Mouse (Mus musculus) splenic B cell, adult 2 months (primary cell): ENCODE results near the gene Taok3.
"Not testable (repeated sequence)": the region's sequence is repeated elsewhere in the genome, so short reads cannot be mapped to it uniquely, and the experiment has no call there.

Experiments
- DNase-seq: peaks from one replicate; pipeline ENCODE4 v3.0.0-alpha.2; 2011; ENCODE audit warnings: low read depth, low spot score
- H3K27me3 ChIP-seq: 2 replicates; pipeline ENCODE4 v1.6.1; 2012; ENCODE audit warnings: mild to moderate bottlenecking, low read length, moderate library complexity, mixed read lengths; ENCODE audit not compliant: control insufficient read depth, poor library complexity, insufficient read depth, severe bottlenecking
- H3K36me3 ChIP-seq: 2 replicates; pipeline ENCODE4 v1.6.1; 2012; ENCODE audit warnings: mild to moderate bottlenecking, low read length, moderate library complexity, mixed read lengths; ENCODE audit not compliant: control insufficient read depth, poor library complexity, insufficient read depth, severe bottlenecking

Taok3 gene

DNA sequence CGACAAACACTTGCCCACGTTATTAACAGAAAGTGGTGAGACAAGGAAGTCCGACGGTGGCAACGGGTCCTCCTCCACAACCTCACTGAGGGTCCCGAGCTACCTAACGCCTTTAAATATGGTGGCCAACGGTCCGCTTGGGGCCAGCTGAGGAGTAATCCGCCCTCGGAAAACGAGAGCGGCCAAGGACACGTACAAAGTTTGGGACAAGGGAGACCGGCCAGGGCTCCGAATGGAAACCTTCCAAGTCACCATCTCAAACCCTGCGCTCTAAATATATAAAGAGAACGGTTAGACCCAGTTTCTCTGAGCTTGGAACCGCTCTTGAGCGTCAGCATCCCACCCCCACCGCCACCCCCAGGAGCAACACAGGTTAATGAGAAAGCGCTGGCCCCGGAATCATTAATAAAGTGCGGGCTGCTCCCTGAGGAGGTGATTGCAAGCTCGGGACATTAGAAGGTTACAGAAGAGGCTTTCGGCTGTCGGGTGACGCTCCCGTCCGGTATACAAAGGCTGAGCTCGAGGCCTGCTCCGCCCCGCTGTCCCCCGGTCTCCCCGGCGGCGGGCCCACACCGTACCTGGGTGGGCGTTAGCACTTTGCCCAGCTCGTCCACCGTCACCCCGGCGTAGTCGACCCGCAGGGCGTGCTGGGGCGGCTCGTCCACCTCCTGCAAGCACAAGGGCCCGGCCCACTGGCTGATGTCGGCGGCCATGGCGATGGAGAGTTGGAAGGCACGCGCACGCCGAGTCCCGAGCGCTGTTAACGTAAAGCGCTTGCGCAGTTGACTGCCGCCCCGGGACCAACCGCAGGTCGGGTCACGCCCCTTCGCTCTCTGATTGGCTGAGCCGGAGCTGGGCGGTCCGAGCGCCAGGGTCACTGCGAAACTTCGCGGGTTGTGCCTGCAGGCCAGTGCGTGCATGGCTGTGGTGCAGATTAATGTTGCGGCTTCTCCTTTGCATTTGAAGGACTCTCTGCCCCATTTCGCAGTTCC lies 167.2 kb downstream of the Taok3 start, which contains the start of gene Pebp1:
Gene Pebp1, minus strand, starts transcription at position 795 of the 992 bp plus-strand sequence.
- Histone ChIP-seq H3K36me3 (peaks cover 6% of the 10 kb centered on the region), H3K27me3 (no peaks in the 10 kb centered on the region)
- peak; percentile 96 for DNase-seq

DNA sequence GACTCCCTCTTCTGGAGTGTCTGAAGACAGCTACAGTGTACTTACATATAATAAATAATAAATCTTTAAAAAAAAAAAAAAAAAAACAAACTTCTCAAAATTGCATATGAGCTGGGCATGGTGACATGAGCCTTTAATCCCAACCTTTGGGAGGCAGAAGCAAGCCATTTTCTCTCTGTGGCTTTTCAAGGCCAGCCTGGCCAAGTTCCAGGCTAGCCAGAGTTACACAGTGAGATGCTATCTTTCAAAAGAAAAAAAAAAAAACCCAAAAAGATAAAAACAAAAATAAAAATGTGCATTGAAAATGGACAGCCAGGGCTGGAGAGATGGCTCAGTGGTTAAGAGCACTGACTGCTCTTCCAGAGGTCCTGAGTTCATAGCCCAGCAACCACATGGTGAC lies 169.7 kb downstream of the Taok3 start:
- DNase-seq: no peak
- Histone ChIP-seq H3K27me3 (no peaks in the 10 kb centered on the region), H3K36me3 (peaks cover 3% of the 10 kb centered on the region)

DNA sequence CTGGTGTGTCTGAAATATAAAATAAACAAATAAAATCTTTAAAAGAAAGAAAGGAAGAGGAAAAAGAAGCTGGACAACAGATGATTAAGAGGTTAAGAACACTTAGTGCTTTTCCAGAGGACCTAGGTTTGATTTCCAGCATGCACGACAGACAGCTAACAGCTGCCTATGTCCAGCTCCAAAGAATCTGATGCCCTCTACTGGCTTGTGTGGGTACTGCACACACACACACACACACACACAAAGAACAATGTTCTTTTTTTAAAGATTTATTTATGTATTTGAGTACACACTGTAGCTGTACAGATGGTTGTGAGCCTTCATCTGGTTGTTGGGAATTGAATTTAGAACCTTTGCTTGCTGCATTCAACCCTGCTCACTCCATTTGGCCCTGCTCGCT lies 170.2 kb downstream of the Taok3 start:
- Histone ChIP-seq H3K27me3 (no peaks in the 10 kb centered on the region), H3K36me3 (no peaks in the 10 kb centered on the region; the same call in 1 of the 2 replicates)
- DNase-seq: peak; percentile 30

DNA sequence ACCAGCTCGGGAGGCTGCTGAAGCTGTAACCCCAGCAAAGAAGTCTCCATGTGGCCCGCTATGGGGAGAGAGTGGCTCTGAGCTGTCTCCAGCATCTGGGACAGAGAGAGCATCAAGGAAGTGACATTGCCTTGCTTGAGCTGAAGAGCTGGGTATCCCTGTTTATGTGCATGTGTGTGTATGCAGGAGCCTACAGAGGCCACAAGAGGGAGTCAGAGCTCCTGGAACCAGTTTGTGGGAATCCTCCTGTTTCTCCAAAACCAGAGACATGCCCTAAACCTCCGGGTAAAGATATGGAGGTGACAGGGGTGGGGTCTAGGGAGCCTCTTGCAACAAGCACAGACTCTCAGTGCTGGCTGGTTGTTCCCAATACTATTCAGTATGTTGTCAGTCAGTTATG lies 171.4 kb downstream of the Taok3 start:
- Histone ChIP-seq H3K27me3 (no peaks in the 10 kb centered on the region), H3K36me3 (no peaks in the 10 kb centered on the region)
- no peak for DNase-seq

DNA sequence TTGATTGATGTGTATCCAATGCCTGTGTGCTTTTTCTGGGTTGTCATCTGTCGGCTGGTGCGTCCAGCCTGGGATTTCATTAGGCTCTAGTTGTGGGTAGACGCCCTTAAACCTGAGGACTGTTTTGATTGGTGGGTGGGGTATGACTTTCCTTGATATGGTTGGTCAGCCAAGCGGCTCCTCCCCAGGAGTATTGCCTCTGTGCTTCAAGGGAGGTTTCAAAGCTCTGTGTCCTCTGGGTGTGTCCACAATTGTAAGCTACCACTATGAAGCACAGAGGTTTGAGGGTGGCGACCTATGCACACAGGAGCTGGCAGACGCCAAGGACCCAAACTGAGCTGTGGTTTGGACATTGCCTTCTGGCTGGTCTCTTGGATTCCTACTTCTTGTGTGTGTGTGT lies 172.6 kb downstream of the Taok3 start:
- DNase-seq: no peak
- Histone ChIP-seq H3K27me3 (no peaks in the 10 kb centered on the region), H3K36me3 (no peaks in the 10 kb centered on the region)

DNA sequence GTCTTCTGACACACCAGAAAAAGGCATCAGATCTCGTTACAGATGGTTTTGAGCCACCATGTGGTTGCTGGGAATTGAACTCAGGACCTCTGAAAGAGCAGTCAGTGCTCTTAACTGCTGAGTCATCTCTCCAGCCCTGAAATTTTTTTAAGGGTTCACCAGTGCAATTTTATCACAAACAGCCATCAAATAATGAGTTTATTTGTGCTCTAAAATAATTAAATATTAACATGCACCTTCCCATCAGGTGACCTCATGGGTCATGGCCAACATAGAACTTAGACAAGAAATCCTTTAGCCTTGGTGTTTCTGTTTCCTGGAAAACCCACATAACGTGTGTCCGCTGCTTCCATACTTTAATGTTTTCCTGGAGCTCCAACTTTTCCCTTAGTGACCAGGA lies 173.8 kb downstream of the Taok3 start:
- not testable (repeated sequence) for H3K36me3 ChIP-seq, H3K27me3 ChIP-seq, DNase-seq

DNA sequence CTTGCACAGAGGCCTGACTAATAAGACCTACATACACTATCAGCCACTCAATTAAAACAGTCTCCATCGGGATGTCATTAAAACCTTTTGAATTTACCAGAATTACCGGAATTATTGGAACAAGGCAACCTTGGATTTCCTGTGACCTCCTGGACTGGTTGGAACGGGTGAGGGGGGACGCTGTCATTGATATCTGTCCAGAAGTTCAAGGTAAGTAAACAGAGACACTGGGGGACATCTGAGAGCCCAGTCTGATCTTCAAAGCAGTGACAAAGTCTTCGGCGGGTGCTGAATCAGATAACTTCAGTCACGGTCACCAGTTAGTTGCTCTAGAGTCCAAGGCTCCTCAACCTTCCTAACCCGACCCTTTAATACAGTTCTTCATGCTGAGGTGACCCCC lies 175.1 kb downstream of the Taok3 start:
- no peak for DNase-seq

DNA sequence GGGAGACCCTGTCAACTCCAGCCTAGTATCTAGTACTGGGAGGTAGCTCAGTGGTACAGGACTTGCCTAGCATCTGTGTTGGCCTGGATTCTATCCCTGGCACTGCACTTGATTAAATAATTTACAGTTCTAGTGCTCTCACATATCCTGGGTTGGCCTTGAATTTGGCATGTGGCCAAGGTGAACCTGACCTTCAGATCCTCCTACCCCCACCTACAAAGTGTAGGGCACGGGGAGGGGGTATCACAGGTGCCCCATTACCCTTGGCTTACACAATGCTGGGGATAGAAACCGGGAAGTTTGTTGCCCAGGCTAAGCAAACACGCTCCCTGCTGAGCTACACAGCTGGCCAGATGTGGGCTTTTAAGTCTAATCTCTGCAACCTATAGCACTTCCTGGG lies 183.0 kb downstream of the Taok3 start:
- no peaks in the 10 kb centered on the region for H3K27me3 ChIP-seq
- DNase-seq: no peak
- H3K36me3 ChIP-seq: no peaks in the 10 kb centered on the region

More for the DNA sequence above, 175.1 kb downstream of the Taok3 start:
- Histone ChIP-seq H3K27me3 (no peaks in the 10 kb centered on the region), H3K36me3 (no peaks in the 10 kb centered on the region)

DNA sequence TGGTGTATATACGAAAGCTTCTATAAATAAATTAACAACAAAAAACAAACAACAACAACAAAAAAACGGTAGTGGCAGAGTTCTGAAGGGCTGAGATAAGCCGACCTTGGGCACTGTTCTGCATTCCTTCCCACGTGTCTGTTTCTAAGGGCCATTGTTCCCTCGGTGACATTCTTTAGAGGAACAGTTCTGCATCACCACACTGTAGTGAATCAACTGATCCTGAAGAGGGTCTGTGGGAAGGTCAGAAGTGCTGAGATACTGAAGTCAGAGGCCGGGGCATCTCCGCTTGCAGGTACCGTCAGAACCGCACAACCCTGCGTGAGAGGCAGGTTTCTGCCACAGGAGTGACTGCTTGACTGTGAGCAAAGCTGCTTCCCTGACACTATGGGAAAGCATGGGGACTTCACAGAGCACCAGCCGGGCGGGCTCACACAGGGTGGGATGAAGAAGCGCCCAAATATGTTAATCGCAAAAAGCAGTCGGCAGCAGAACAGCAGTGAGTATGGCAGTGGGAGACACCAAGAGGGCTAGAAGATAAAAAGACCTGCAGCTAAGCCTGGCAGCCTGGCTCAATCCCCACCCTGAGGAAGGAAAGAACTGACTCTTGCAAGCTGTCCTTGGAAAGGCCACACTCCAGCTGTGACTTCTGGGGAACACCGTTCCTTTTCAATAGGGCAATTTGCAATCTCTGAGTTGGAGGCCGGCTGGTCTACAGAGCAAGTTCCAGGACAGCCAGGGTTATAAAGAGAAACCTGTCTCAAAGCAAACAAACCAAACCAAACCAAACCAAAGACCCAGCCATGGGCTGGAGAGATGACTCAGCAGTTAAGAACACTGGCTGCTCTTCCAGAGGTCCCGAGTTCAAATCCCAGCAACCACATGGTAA lies 184.0 kb downstream of the Taok3 start:
- Histone ChIP-seq H3K36me3 (no peaks in the 10 kb centered on the region), H3K27me3 (no peaks in the 10 kb centered on the region)
- DNase-seq: no peak

DNA sequence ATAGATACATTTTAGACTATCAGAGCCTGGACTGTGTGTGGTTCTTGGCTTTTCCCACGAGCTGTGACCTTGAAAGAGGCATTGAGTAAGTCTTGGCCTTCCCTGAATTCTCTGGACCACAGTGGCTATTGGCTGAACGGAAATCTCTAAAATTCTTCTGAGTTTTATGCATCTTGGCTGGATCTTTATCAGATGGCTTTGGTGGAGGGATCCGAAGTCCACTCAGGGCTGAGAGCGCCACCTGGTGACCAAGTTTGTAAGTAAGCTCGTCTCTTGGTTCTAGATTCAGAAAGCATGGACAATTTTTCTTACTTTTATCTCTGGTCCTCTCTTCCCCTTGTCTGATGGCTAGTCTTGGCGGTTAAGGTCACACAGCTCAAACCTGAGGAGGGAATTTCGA lies 185.0 kb downstream of the Taok3 start:
- Histone ChIP-seq H3K27me3 (no peaks in the 10 kb centered on the region), H3K36me3 (no peaks in the 10 kb centered on the region)
- peak; percentile 82 for DNase-seq

DNA sequence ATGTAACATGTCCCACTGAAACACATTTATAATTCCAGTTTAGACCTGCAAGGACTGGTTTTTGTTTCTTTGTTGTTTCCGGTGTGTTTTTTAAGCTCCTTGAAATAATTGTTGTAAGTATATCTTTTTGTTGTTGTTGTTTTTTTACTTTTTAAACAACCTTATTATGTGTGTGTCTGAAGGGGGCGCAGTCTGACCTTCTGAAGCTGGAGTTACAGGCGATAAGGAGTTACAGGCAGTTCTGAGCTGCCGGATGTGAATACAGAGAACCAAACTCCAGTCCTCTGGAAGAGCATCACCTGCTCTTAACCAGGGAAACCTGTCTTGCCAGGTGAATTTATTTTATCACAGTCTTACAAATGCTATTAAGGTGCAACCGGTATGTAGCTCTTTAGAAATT lies 185.8 kb downstream of the Taok3 start:
- DNase-seq: no peak
- H3K27me3 ChIP-seq: no peaks in the 10 kb centered on the region
- H3K36me3 ChIP-seq: no peaks in the 10 kb centered on the region

DNA sequence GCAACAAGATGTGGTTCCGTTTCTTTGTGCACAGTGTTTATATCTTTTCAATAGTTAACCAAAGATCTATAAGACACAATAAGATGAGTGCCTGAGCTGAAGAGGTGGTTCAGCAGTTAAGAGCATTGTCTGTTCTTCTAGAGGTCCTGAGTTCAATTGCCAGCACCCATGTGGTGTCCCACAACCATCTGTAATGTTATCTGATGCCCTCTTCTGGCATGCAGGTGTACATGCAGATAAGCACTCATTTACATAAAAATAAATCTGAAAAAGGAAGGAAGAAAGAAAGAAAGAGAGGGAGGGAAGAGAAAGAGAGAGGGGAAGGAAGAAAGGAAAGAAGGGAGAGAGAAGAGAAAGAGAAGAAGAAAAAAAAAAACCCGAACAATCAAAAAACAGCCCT lies 186.9 kb downstream of the Taok3 start:
- DNase-seq: no peak
- Histone ChIP-seq H3K36me3 (no peaks in the 10 kb centered on the region), H3K27me3 (no peaks in the 10 kb centered on the region)

DNA sequence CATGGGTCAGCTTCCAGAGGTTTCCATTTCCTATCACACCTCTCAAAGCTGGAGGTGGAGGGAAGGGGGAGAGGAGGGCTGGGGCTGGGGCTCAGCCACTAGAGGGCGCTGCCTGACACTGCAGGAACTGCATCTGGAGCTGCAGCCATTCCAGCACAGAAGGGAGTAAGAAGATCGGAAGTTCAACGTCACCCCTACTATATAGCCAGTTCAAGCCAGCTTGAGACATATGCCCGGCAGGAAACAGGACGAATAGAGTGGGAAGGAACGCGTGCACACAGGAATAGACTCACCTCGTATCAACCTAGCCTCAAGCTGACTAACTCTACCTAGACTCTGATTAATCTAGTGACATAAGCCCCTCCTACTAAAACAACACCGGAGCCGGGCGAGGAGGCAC lies 187.8 kb downstream of the Taok3 start:
- DNase-seq: peak; percentile 77
- Histone ChIP-seq H3K36me3 (no peaks in the 10 kb centered on the region), H3K27me3 (no peaks in the 10 kb centered on the region)

DNA sequence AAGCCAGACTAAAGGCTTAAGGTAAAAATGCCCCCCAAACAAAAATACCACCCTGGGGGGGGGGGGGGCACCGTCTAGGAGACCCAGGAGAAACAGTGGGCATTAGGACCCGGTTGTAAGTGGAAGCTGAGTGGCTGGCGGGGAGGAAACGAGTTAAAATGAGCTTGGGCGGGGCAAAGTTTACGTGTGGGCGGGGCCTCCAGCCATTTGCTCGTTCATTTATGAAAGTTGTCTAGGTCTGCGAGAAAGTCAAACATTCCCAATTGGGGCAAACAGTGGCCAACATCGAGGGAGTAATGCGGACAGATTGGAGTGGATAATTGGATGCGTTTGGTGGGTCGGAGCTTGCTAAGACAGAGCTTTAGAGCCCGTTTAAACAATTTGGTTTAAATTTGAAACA lies 193.5 kb downstream of the Taok3 start:
- DNase-seq: peak; percentile 37
- no peaks in the 10 kb centered on the region; the same call in 1 of the 2 replicates for H3K27me3 ChIP-seq
- H3K36me3 ChIP-seq: no peaks in the 10 kb centered on the region

DNA sequence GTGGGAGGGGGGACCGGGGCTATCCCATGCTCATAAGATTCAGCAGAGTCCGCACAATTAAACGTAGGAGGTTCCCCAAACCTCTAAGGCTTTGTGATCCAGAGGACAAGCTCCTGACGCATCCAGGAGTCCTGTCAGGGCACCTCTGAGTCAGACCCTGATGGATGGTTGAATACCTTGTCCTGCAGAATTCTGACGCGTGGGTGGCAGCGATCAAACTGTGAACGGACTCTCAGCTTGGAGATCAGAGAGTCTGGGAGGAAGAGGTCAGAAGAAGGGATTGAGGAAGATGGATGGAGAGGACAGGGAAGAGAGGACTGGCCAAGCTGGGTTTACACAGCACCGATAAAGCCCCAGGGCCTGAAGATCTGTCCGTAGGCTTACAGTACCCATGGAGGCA lies 194.0 kb downstream of the Taok3 start:
- Histone ChIP-seq H3K27me3 (no peaks in the 10 kb centered on the region; the same call in 1 of the 2 replicates), H3K36me3 (no peaks in the 10 kb centered on the region)
- DNase-seq: no peak
